Mouse (Mus musculus): ENCODE results near the gene Gm43518. TPM values are rescaled to one million over a fixed set of nuclear protein-coding genes. Genes with fewer than 3 reads are reported as not detected.
A peak's percentile ranks its signal among the peaks of the same experiment; 100 is the strongest.

Gm43518 gene
- total and polyA plus RNA-seq, 3 experiments: 0.27 TPM; not detected in 2

DNA sequence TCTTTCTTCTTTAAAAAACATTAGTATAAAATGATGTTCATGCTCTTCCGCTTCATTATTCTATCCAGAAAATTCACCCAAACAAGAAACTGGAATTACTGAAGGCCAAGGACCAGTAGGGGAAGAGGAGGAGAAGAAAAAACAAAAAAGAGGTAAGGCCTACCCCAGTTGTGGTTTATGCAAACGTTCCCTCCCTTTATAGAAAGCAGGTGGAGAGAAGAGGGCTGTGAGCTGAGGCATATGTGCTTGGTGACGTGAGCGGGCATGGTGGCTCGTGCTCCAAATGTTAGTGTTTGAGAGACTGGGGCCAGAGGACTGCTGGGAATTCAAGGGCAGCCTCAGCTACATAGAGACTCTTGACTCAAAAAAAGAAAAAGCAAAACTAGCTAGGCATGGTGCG, 5.1 kb upstream of the Gm43518 start:
- no peaks in the 10 kb centered on the region for H3K9me3 ChIP-seq (replicated peaks)
- H3K4me1 ChIP-seq (ENCODE audit: insufficient read depth, low read depth, low read length): no peaks in the 10 kb centered on the region
- H3K36me3 ChIP-seq (replicated peaks): peaks cover 90% of the 10 kb centered on the region
- TF ChIP-seq POLR2AphosphoS5 (IDR thresholded peaks at IDR 0.05; ENCODE audit: insufficient replicate concordance, low read depth, low read length): no peak
- no peak for TF ChIP-seq GATA2 (IDR thresholded peaks at IDR 0.05; ENCODE audit: borderline replicate concordance, low read depth, low read length)
- no peak for TF ChIP-seq GATA1 (IDR thresholded peaks at IDR 0.05; ENCODE audit: borderline replicate concordance, low read length)
- TF ChIP-seq TAL1 (conservative IDR thresholded peaks at IDR 0.05; ENCODE audit: low read depth, low read length): no peak
- TF ChIP-seq CTCF (IDR thresholded peaks at IDR 0.05; ENCODE audit: low read depth, low read length): no peak
- ATAC-seq (ENCODE audit: extremely low read depth, insufficient number of reproducible peaks, low FRiP score, poor library complexity, severe bottlenecking): no peak
- no peak overlapping the region for H3K4me3 ChIP-seq (ENCODE audit: low read depth, low read length)
- no peak for DNase-seq (ENCODE audit: low spot score)
- H3K27me3 ChIP-seq (ENCODE audit: insufficient read depth, low read length): no peaks in the 10 kb centered on the region

DNA sequence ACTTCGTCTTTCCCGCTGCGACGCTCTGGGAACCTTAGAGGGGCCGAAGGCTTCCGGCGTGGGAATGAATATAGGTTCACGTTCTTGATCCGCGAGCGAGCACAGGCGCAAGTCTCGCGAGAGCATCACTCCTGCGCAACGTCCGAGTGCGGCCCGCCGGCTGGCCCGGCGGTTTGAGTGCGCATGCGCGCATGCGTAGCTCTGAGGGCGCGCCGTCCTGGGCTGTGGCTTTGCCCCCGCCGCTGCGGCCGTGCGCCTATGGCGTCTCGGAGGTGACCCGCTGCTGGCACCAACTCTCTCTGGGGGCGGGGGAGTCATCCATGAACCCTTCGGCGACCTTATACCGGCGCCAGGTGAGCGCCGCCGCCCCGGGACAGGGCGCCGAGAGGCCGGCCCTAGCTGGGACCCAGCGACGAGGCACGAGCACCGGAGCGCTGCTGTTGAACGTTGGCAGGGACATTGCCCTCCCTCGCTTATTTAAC, 3.3 kb downstream of the Gm43518 start, which contains the start of gene Ccdc62:
TSS of gene Ccdc62 (plus strand) at position 172 of the 482 bp plus-strand sequence.
- TF ChIP-seq GATA2 (IDR thresholded peaks at IDR 0.05; ENCODE audit: borderline replicate concordance, low read depth, low read length): no peak
- peak; percentile 96 for DNase-seq (ENCODE audit: low spot score)
- peaks cover 42% of the 10 kb centered on the region for H3K36me3 ChIP-seq (replicated peaks)
- ATAC-seq (ENCODE audit: extremely low read depth, insufficient number of reproducible peaks, low FRiP score, poor library complexity, severe bottlenecking): peak; percentile 79
- peak within 1 kb of the TSS; percentile 85 for H3K4me3 ChIP-seq (ENCODE audit: low read depth, low read length)
- H3K27me3 ChIP-seq (ENCODE audit: insufficient read depth, low read length): no peaks in the 10 kb centered on the region
- H3K4me1 ChIP-seq (ENCODE audit: insufficient read depth, low read depth, low read length): peaks cover 19% of the 10 kb centered on the region
- H3K9me3 ChIP-seq (replicated peaks): no peaks in the 10 kb centered on the region

DNA sequence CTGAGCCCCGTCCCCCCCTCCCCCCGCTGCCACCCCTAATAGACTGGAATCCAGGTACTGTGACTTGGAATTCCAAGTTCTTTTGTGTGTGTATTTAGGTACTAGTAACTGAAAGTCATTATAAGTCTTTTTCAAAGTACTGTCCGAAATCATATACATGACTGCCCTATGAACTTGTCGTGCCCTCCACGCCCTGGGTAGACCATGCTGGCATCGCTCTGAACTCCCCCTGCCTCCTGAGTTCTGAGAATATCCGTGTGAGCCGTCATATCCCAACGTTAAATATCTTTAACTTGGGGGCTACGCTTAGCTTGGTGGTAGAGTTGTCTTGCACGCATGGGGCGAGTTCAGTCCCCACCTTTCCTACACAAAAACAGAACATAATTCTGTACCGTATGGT, 3.9 kb downstream of the Gm43518 start:
- Histone ChIP-seq H3K36me3 (replicated peaks) (peaks cover 36% of the 10 kb centered on the region), H3K4me1 (ENCODE audit: insufficient read depth, low read depth, low read length) (peaks cover 19% of the 10 kb centered on the region), H3K4me3 (ENCODE audit: low read depth, low read length) (peak overlapping the region; percentile 85), H3K27me3 (ENCODE audit: insufficient read depth, low read length) (0 out of 2 replicates have a peak, but pooled peaks cover under 1% of the 10 kb centered on the region), H3K9me3 (replicated peaks) (no peaks in the 10 kb centered on the region)
- TF ChIP-seq GATA2 (IDR thresholded peaks at IDR 0.05; ENCODE audit: borderline replicate concordance, low read depth, low read length) (no peak), GATA1 (IDR thresholded peaks at IDR 0.05; ENCODE audit: borderline replicate concordance, low read length) (no peak), POLR2AphosphoS5 (IDR thresholded peaks at IDR 0.05; ENCODE audit: insufficient replicate concordance, low read depth, low read length) (no peak), CTCF (IDR thresholded peaks at IDR 0.05; ENCODE audit: low read depth, low read length) (no peak), TAL1 (conservative IDR thresholded peaks at IDR 0.05; ENCODE audit: low read depth, low read length) (no peak)
- no peak for ATAC-seq (ENCODE audit: extremely low read depth, insufficient number of reproducible peaks, low FRiP score, poor library complexity, severe bottlenecking)
- DNase-seq (ENCODE audit: low spot score): peak; percentile 12

DNA sequence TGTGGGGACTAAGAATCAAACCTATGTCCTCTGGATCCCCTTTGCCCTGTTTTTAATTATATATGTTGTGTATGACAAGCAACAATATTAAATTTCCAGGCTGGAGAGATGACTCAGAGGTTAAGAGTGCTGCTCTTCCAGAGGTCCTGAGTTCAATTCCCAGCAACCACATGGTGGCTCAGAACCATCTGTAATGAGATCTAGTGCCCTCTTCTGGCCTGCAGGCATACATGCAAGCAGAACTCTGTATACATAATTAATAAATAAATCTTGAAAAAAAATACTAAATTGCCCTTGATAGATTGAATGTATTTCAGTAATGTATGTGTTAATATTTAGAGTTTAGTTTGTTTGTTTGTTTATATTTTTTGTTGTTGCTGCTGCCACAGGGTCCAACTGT, 5.7 kb downstream of the Gm43518 start:
- H3K9me3 ChIP-seq (replicated peaks): no peaks in the 10 kb centered on the region
- peaks cover 20% of the 10 kb centered on the region for H3K4me1 ChIP-seq (ENCODE audit: insufficient read depth, low read depth, low read length)
- ATAC-seq (ENCODE audit: extremely low read depth, insufficient number of reproducible peaks, low FRiP score, poor library complexity, severe bottlenecking) (no peak), DNase-seq (ENCODE audit: low spot score) (no peak)
- no peak for TF ChIP-seq CTCF (IDR thresholded peaks at IDR 0.05; ENCODE audit: low read depth, low read length)
- 0 out of 2 replicates have a peak, but pooled peaks cover 3% of the 10 kb centered on the region for H3K27me3 ChIP-seq (ENCODE audit: insufficient read depth, low read length)
- H3K36me3 ChIP-seq (replicated peaks): peaks cover 18% of the 10 kb centered on the region
- H3K4me3 ChIP-seq (ENCODE audit: low read depth, low read length): no peak overlapping the region

DNA sequence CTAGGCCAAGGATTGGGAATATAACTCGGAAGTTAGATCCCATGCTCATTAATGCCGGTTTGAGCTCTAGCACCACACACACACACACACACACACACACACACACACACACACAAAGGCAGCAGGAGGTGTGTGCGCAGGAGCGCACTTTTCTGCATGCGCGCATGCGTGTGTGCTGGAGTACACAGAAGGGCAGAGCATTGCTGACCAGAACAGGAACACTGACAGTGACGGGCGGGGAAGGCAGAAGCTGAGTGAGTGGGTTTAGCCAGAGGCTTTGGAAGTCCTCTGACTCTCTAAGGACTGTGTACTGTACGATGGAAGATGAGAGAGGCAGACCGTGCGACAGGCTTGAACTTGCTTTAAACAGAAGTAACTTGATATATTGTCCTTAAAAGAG, 6.3 kb downstream of the Gm43518 start:
- no peak overlapping the region for H3K4me3 ChIP-seq (ENCODE audit: low read depth, low read length)
- H3K4me1 ChIP-seq (ENCODE audit: insufficient read depth, low read depth, low read length): peaks cover 26% of the 10 kb centered on the region
- no peak for DNase-seq (ENCODE audit: low spot score)
- TF ChIP-seq TAL1 (conservative IDR thresholded peaks at IDR 0.05; ENCODE audit: low read depth, low read length): no peak
- no peak for TF ChIP-seq POLR2AphosphoS5 (IDR thresholded peaks at IDR 0.05; ENCODE audit: insufficient replicate concordance, low read depth, low read length)
- TF ChIP-seq GATA1 (IDR thresholded peaks at IDR 0.05; ENCODE audit: borderline replicate concordance, low read length): no peak
- TF ChIP-seq CTCF (IDR thresholded peaks at IDR 0.05; ENCODE audit: low read depth, low read length): no peak
- no peak for TF ChIP-seq GATA2 (IDR thresholded peaks at IDR 0.05; ENCODE audit: borderline replicate concordance, low read depth, low read length)
- no peak for ATAC-seq (ENCODE audit: extremely low read depth, insufficient number of reproducible peaks, low FRiP score, poor library complexity, severe bottlenecking)
- peaks cover 13% of the 10 kb centered on the region for H3K36me3 ChIP-seq (replicated peaks)
- no peaks in the 10 kb centered on the region for H3K9me3 ChIP-seq (replicated peaks)
- 0 out of 2 replicates have a peak, but pooled peaks cover 5% of the 10 kb centered on the region for H3K27me3 ChIP-seq (ENCODE audit: insufficient read depth, low read length)

DNA sequence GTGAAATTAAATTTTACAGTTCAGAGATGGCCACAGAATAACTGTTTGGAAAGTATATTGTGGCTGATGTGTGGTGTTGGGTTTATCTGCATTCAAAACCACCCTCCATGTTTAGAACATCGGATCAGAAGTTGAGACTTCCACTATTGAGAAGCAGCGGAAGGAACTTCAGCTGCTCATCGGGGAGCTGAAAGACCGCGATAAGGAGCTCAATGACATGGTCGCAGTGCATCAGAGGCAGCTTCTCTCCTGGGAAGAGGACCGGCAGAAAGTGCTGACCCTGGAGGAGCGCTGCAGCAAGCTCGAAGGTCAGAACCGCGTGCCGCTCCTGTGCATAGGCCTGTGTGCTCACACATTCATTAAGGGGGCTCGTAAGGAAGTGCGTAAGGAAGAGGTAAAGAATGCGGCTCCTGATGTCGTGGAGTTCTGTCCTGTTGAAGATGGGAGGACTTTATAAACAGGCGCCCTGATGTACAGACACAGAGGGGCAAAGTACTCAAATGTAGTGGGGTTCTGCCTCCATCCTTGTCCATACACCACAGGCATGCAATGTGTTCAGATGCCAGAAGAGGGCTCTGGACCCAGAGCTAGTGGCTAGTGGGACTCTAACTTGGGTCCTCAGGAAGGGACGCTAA, 6.9 kb downstream of the Gm43518 start:
- H3K4me3 ChIP-seq (ENCODE audit: low read depth, low read length): no peak overlapping the region
- ATAC-seq (ENCODE audit: extremely low read depth, insufficient number of reproducible peaks, low FRiP score, poor library complexity, severe bottlenecking) (no peak), DNase-seq (ENCODE audit: low spot score) (no peak)

DNA sequence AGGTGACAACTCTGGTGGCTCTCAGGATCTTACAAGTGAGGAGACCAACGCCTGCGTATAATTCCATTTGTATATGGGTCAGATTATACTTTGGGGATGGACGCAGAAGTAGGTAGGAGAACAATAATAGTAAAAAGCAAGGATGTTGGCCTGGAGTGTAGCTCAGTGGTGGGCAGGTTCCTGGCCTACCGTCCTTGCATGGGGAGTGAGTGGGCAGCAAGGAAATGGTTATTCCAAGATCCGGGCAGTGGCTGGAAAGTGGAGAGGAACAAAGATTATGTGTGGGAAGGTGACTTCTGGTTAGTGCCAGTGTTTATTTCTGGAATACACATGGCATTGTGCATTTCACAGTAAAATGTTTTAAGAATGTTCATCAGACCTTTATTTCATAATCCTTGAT, 8.7 kb downstream of the Gm43518 start:
- Histone ChIP-seq H3K4me3 (ENCODE audit: low read depth, low read length) (no peak overlapping the region), H3K27me3 (ENCODE audit: insufficient read depth, low read length) (0 out of 2 replicates have a peak, but pooled peaks cover 5% of the 10 kb centered on the region), H3K9me3 (replicated peaks) (no peaks in the 10 kb centered on the region), H3K4me1 (ENCODE audit: insufficient read depth, low read depth, low read length) (peaks cover 19% of the 10 kb centered on the region), H3K36me3 (replicated peaks) (no peaks in the 10 kb centered on the region)
- TF ChIP-seq GATA2 (IDR thresholded peaks at IDR 0.05; ENCODE audit: borderline replicate concordance, low read depth, low read length): no peak
- no peak for TF ChIP-seq CTCF (IDR thresholded peaks at IDR 0.05; ENCODE audit: low read depth, low read length)
- TF ChIP-seq TAL1 (conservative IDR thresholded peaks at IDR 0.05; ENCODE audit: low read depth, low read length): no peak
- no peak for TF ChIP-seq POLR2AphosphoS5 (IDR thresholded peaks at IDR 0.05; ENCODE audit: insufficient replicate concordance, low read depth, low read length)
- ATAC-seq (ENCODE audit: extremely low read depth, insufficient number of reproducible peaks, low FRiP score, poor library complexity, severe bottlenecking): no peak
- no peak for DNase-seq (ENCODE audit: low spot score)

More for the DNA sequence above, 6.9 kb downstream of the Gm43518 start:
- H3K36me3 ChIP-seq (replicated peaks): peaks cover 8% of the 10 kb centered on the region
- H3K27me3 ChIP-seq (ENCODE audit: insufficient read depth, low read length): 0 out of 2 replicates have a peak, but pooled peaks cover 5% of the 10 kb centered on the region
- peaks cover 27% of the 10 kb centered on the region for H3K4me1 ChIP-seq (ENCODE audit: insufficient read depth, low read depth, low read length)
- no peaks in the 10 kb centered on the region for H3K9me3 ChIP-seq (replicated peaks)
- TF ChIP-seq CTCF (IDR thresholded peaks at IDR 0.05; ENCODE audit: low read depth, low read length): 0 out of 2 replicates have a peak, but pooled peaks have one; percentile 22
- no peak for TF ChIP-seq GATA2 (IDR thresholded peaks at IDR 0.05; ENCODE audit: borderline replicate concordance, low read depth, low read length)

All from G1E (cell line).